21 mouse cellular contexts compared by ENCODE assay signal in the genomic region with DNA sequence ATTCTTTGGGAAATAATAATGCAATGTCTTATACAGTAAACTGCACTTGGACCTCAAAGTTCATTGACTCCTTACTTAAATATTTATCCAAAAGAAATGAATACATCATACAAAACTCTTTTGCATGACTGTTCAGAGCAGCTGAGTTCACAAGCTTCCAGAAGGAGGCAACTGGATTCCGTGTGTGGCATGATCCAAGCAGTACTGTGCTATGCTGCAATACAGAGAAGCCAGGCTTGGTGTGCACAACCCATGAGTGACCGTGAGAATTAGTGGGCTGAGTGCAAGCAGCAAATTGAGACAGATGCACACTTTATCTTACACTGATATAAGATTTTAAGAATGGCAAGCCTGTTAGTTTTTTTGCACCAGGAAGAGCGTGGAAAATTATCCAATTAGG.
"Had no signal": no experiment of that assay in that cellular context is flagged by ENCODE, and none has a peak within 500 bp of the region (broad histone marks: within the 10 kb centered on the region; RNA-seq: fewer than 3 reads in every experiment).

No protein-coding gene starts in this region.

- H3K27me3 ChIP-seq: lung, embryonic 15.5 days; midbrain, embryonic 13.5 days; midbrain, embryonic 15.5 days; neural tube, embryonic 13.5 days; neural tube, embryonic 15.5 days; stomach, embryonic 15.5 days had no signal

- H3K9ac ChIP-seq: liver, embryonic 14.5 days; lung, embryonic 15.5 days; midbrain, embryonic 13.5 days; midbrain, embryonic 15.5 days; neural tube, embryonic 13.5 days; neural tube, embryonic 15.5 days; stomach, embryonic 15.5 days had no signal

- H3K4me2 ChIP-seq: lung, embryonic 15.5 days; midbrain, embryonic 13.5 days; midbrain, embryonic 15.5 days; neural tube, embryonic 13.5 days; neural tube, embryonic 15.5 days; stomach, embryonic 15.5 days had no signal

- H3K4me1 ChIP-seq: lung, embryonic 15.5 days; midbrain, embryonic 10.5 days; midbrain, embryonic 13.5 days; midbrain, embryonic 15.5 days; neural tube, embryonic 13.5 days; neural tube, embryonic 15.5 days; stomach, embryonic 15.5 days had no signal

- H3K36me3 ChIP-seq: lung, embryonic 15.5 days; midbrain, embryonic 10.5 days; midbrain, embryonic 13.5 days; midbrain, embryonic 15.5 days; neural tube, embryonic 13.5 days; neural tube, embryonic 15.5 days; stomach, embryonic 15.5 days had no signal

- H3K27ac ChIP-seq: liver, embryonic 14.5 days; lung, embryonic 15.5 days; midbrain, embryonic 10.5 days; midbrain, embryonic 13.5 days; midbrain, embryonic 15.5 days; neural tube, embryonic 13.5 days; neural tube, embryonic 15.5 days; stomach, embryonic 15.5 days; stomach, postnatal 0 days had no signal

- ATAC-seq: lung, postnatal 0 days; midbrain, embryonic 13.5 days; midbrain, embryonic 15.5 days had no signal

- DNase-seq: lung, adult 18-20 months; lung, postnatal 4 days; retina, postnatal 1 day; right cerebral cortex, adult 18-20 months; right cerebral cortex, postnatal 25 days; right cerebral cortex, postnatal 4 days; spleen, adult 18-20 months; thymus, adult 2 months; thymus, postnatal 25 days; thymus, postnatal 4 days had no signal

- H3K4me3 ChIP-seq: lung, embryonic 15.5 days; midbrain, embryonic 10.5 days; midbrain, embryonic 13.5 days; midbrain, embryonic 15.5 days; myocyte; neural tube, embryonic 13.5 days; neural tube, embryonic 15.5 days; stomach, embryonic 15.5 days had no signal

- H3K9me3 ChIP-seq: lung, embryonic 15.5 days; midbrain, embryonic 10.5 days; midbrain, embryonic 13.5 days; midbrain, embryonic 15.5 days; neural tube, embryonic 13.5 days; neural tube, embryonic 15.5 days; stomach, embryonic 15.5 days had no signal
